Mouse (Mus musculus) thymus, adult 2 months (tissue): Measurements from ENCODE around the gene Srrt.

Experiments
- CTCF ChIP-seq: fragments of 200-500 bp; IDR thresholded peaks from 2 replicates; pipeline ENCODE4 v1.5.1; 2012; ENCODE audit warnings: mild to moderate bottlenecking, control low read depth, low read length, moderate library complexity, borderline replicate concordance; ENCODE audit not compliant: control insufficient read depth, poor library complexity, insufficient read depth; ENCODE audit errors: extremely low read depth
- POLR2A ChIP-seq: fragments of 200-500 bp; IDR thresholded peaks from 2 replicates; pipeline ENCODE4 v1.6.1; 2012; ENCODE audit warnings: mild to moderate bottlenecking, low read length, control low read depth, moderate library complexity; ENCODE audit not compliant: control insufficient read depth, poor library complexity, insufficient read depth; ENCODE audit errors: extremely low read depth

DNA sequence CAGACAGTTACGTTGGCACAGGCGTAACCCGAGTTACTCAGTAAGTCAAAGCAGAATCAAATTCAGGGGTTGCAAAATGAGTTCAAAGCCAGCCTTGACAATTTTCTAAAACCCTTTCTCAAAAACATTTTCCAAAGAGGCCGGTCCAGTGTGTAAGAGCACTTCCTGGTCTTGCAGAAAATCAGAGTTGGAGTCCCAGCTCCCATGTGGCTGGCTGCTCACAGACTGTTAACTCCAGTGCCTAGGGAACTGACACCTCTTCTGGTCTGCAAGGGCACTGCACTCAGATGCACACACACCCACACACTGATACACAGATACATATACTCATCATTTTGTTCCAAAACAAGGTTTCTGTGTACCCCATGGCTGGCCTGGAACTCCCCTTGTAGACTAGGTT, 882 bp upstream of the Srrt start:
- no peak for TF ChIP-seq CTCF
- TF ChIP-seq POLR2A, result no peak
